Mouse (Mus musculus) heart, postnatal 0 days (tissue): ENCODE results near the gene Avpi1.

ENCODE experiments used
- CTCF ChIP-seq: IDR thresholded peaks from 2 replicates; pipeline ENCODE4 v1.5.1; 2016; ENCODE audit warnings: antibody characterized with exemption, control low read depth, low read depth
- EP300 ChIP-seq: IDR thresholded peaks from 2 replicates; pipeline ENCODE4 v1.6.1; 2016; ENCODE audit warnings: antibody characterized with exemption, low read depth

DNA sequence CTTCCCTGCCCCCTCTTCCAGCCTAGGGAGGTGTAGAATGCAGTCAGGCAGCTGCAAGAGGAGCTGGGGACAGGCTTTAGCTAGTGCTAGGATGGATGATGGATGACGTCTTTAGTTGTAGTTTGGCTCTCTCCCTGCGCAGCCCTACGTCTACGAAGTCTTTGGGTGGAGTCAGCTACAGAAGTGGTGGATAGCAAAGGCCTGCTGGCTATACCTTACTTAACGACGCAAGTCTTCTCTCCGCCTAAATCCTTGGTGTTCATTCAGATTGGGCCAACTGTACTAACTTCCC lies 19.7 kb upstream of the Avpi1 start:
- TF ChIP-seq CTCF: no peak
- TF ChIP-seq EP300: no peak
